In genomic region chr1:43446731-43447601, GRCm38 (mm10) we compare ENCODE assay signal across 8 mouse cellular contexts. TPM values are rescaled to one million over a fixed set of nuclear protein-coding genes. Genes with fewer than 3 reads are reported as not detected.
DNase-seq lines count a peak whose midpoint lies in the region; ATAC-seq and TF ChIP-seq lines count a peak whose summit lies in the region.

No protein-coding gene starts in this region.

- H3K9me3 ChIP-seq in G1E (replicated peaks), result no peaks in the 10 kb centered on the region
- no peaks in the 10 kb centered on the region for H3K9me3 ChIP-seq in forebrain, embryonic 12.5 days
- no peaks in the 10 kb centered on the region for H3K9me3 ChIP-seq in hindbrain, embryonic 10.5 days
- H3K9me3 ChIP-seq in limb, embryonic 12.5 days, result no peaks in the 10 kb centered on the region
- no peaks in the 10 kb centered on the region for H3K9me3 ChIP-seq in midbrain, embryonic 10.5 days (replicated peaks)

- no peak for TF ChIP-seq POLR2A in brain, embryonic 14.5 days (IDR thresholded peaks at IDR 0.05; ENCODE audit: borderline replicate concordance, extremely low read depth, insufficient read depth, insufficient read length, poor library complexity, severe bottlenecking)

- 21% methylated on average over 16 of the region's 16 CpGs for WGBS in forebrain, embryonic 12.5 days
- WGBS in hindbrain, embryonic 10.5 days, result 23% methylated on average over 16 of the region's 16 CpGs
- 10% methylated on average over 16 of the region's 16 CpGs for WGBS in limb, embryonic 12.5 days
- 22% methylated on average over 16 of the region's 16 CpGs for WGBS in midbrain, embryonic 10.5 days

- H3K4me1 ChIP-seq in G1E (ENCODE audit: insufficient read depth, low read depth, low read length), result peaks cover 70% of the 10 kb centered on the region
- H3K4me1 ChIP-seq in forebrain, embryonic 12.5 days, result peaks cover 28% of the 10 kb centered on the region
- peaks cover 31% of the 10 kb centered on the region for H3K4me1 ChIP-seq in hindbrain, embryonic 10.5 days (replicated peaks)
- H3K4me1 ChIP-seq in limb, embryonic 12.5 days (replicated peaks), result peaks cover 45% of the 10 kb centered on the region
- H3K4me1 ChIP-seq in midbrain, embryonic 10.5 days, result peaks cover 34% of the 10 kb centered on the region

- peak; percentile 69 for DNase-seq in G1E (ENCODE audit: low spot score)
- peak; percentile 52 for DNase-seq in brain, embryonic 14.5 days (ENCODE audit: low read depth)
- peak; percentile 53 for DNase-seq in hindbrain, embryonic 10.5 days (ENCODE audit: low spot score)
- peak; percentile 49 for DNase-seq in midbrain, embryonic 10.5 days (ENCODE audit: low spot score)
- DNase-seq in spleen, postnatal 36 days (ENCODE audit: low spot score in 2 of 2), result peak; percentile 24 to 27
- no peak for DNase-seq in layer of hippocampus, adult 9-11 months

- ATAC-seq in G1E (ENCODE audit: extremely low read depth, insufficient number of reproducible peaks, low FRiP score, poor library complexity, severe bottlenecking), result 0 out of 2 replicates have a peak, but pooled peaks have one; percentile 24
- ATAC-seq in forebrain, embryonic 12.5 days (ENCODE audit: low FRiP score), result peak; percentile 7; the same call in 1 of the 2 replicates
- ATAC-seq in limb, embryonic 12.5 days (ENCODE audit: insufficient number of reproducible peaks, insufficient read depth, low FRiP score, low TSS enrichment, low read depth), result no peak

- H3K27me3 ChIP-seq in G1E (ENCODE audit: insufficient read depth, low read length), result no peaks in the 10 kb centered on the region
- peaks cover 3% of the 10 kb centered on the region; the same call in 1 of the 2 replicates for H3K27me3 ChIP-seq in forebrain, embryonic 12.5 days
- no peaks in the 10 kb centered on the region; the same call in 1 of the 2 replicates for H3K27me3 ChIP-seq in hindbrain, embryonic 10.5 days (ENCODE audit: insufficient read depth, poor library complexity, severe bottlenecking)
- no peaks in the 10 kb centered on the region for H3K27me3 ChIP-seq in limb, embryonic 12.5 days
- peaks cover 5% of the 10 kb centered on the region for H3K27me3 ChIP-seq in midbrain, embryonic 10.5 days (ENCODE audit: low read depth, poor library complexity, severe bottlenecking)

- H3K36me3 ChIP-seq in G1E (replicated peaks), result peaks cover 33% of the 10 kb centered on the region
- H3K36me3 ChIP-seq in forebrain, embryonic 12.5 days (replicated peaks), result no peaks in the 10 kb centered on the region
- no peaks in the 10 kb centered on the region for H3K36me3 ChIP-seq in hindbrain, embryonic 10.5 days
- H3K36me3 ChIP-seq in limb, embryonic 12.5 days, result peaks cover 3% of the 10 kb centered on the region; the same call in 1 of the 2 replicates
- no peaks in the 10 kb centered on the region for H3K36me3 ChIP-seq in midbrain, embryonic 10.5 days

- H3K9ac ChIP-seq in forebrain, embryonic 12.5 days, result peak overlapping the region; percentile 95
- peak overlapping the region; percentile 97 for H3K9ac ChIP-seq in limb, embryonic 12.5 days (replicated peaks)

- peak overlapping the region; percentile 91 for H3K27ac ChIP-seq in forebrain, embryonic 12.5 days
- H3K27ac ChIP-seq in hindbrain, embryonic 10.5 days, result peak overlapping the region; percentile 99
- H3K27ac ChIP-seq in limb, embryonic 12.5 days, result peak overlapping the region; percentile 98
- peak overlapping the region; percentile 94 for H3K27ac ChIP-seq in midbrain, embryonic 10.5 days (replicated peaks)

- no peak for TF ChIP-seq CTCF in G1E (IDR thresholded peaks at IDR 0.05; ENCODE audit: low read depth, low read length)
- TF ChIP-seq CTCF in brain, embryonic 14.5 days (IDR thresholded peaks at IDR 0.05; ENCODE audit: borderline replicate concordance, extremely low read depth, insufficient read depth, insufficient read length), result no peak

- peak overlapping the region; percentile 85 for H3K4me2 ChIP-seq in forebrain, embryonic 12.5 days
- H3K4me2 ChIP-seq in limb, embryonic 12.5 days, result peak overlapping the region; percentile 88

- peak overlapping the region; percentile 93 for H3K4me3 ChIP-seq in G1E (ENCODE audit: low read depth, low read length)
- H3K4me3 ChIP-seq in forebrain, embryonic 12.5 days (replicated peaks), result peak overlapping the region; percentile 94
- H3K4me3 ChIP-seq in hindbrain, embryonic 10.5 days, result peak overlapping the region; percentile 98
- H3K4me3 ChIP-seq in limb, embryonic 12.5 days (replicated peaks), result peak overlapping the region; percentile 95
- peak overlapping the region; percentile 97 for H3K4me3 ChIP-seq in midbrain, embryonic 10.5 days

RNA-seq across cellular contexts. Expression of gene Nck2, which starts 2.6 kb away (rescaled TPM):
- total RNA-seq in G1E (2014; fragmentation: Nextera tagmentation), result 40.1 and 45.3 TPM in 2 replicates
- total RNA-seq in G1E (2017), result 97.0 and 101 TPM in 2 replicates
- polyA plus RNA-seq in G1E (2012), result 54.4 and 54.7 TPM in 2 replicates
- polyA plus RNA-seq in brain, embryonic 14.5 days (2012; rRNA removed), result 47.7 and 48.7 TPM in 2 replicates
- polyA plus RNA-seq in forebrain, embryonic 12.5 days (2016; fragmentation: Nextera tagmentation; extraction: Ambion mirVana), result 40.9 and 41.2 TPM in 2 replicates
- polyA plus RNA-seq in hindbrain, embryonic 10.5 days (2016; fragmentation: Nextera tagmentation; extraction: Ambion mirVana), result 39.5 and 40.8 TPM in 2 replicates
- 63.2 and 63.8 TPM in 2 replicates for polyA plus RNA-seq in limb, embryonic 12.5 days (2016; fragmentation: Nextera tagmentation; extraction: Ambion mirVana)
- polyA plus RNA-seq in midbrain, embryonic 10.5 days (2016; fragmentation: Nextera tagmentation; extraction: Ambion mirVana), result 35.0 and 36.8 TPM in 2 replicates
